Mouse (Mus musculus) heart, postnatal 0 days (tissue): Measurements from ENCODE around the gene Myog. TPM values are rescaled to one million over a fixed set of nuclear protein-coding genes. Genes with fewer than 3 reads are reported as not detected.

ENCODE experiments used
- ATAC-seq: fragments of 200-750 bp; cut with Nextera tagmentation; 2 replicates; pipeline ENCODE4 v1.8.0; 2017; ENCODE audit warnings: low read depth, moderate number of reproducible peaks, moderate library complexity; ENCODE audit not compliant: insufficient read depth
- DNase-seq: peaks from one replicate; pipeline ENCODE4 v3.0.0-alpha.2; 2016; ENCODE audit warnings: low spot score
- H3K27ac ChIP-seq: fragments of 300-500 bp; sonication (generic); 2 replicates; pipeline ENCODE4 v1.5.1; 2014; ENCODE audit warnings: low read depth, mild to moderate bottlenecking
- H3K27me3 ChIP-seq: fragments of 300-500 bp; sonication (generic); 2 replicates; pipeline ENCODE4 v1.6.1; 2014; ENCODE audit warnings: low read length, mixed read lengths; ENCODE audit not compliant: control insufficient read depth, insufficient read depth
- H3K36me3 ChIP-seq: fragments of 300-500 bp; sonication (generic); replicated peaks from 2 replicates; pipeline ENCODE4 v1.6.1; 2014; ENCODE audit warnings: low read length, mixed read lengths; ENCODE audit not compliant: control insufficient read depth, insufficient read depth
- H3K4me1 ChIP-seq: fragments of 300-500 bp; sonication (generic); 2 replicates; pipeline ENCODE4 v1.6.1; 2014; ENCODE audit warnings: antibody characterized with exemption; ENCODE audit not compliant: control insufficient read depth, insufficient read depth
- H3K4me2 ChIP-seq: fragments of 300-500 bp; sonication (generic); 2 replicates; pipeline ENCODE4 v1.6.1; 2014; ENCODE audit warnings: low read depth, mild to moderate bottlenecking, low read length, moderate library complexity
- H3K4me3 ChIP-seq: fragments of 300-500 bp; sonication (generic); 2 replicates; pipeline ENCODE4 v1.5.1; 2014; ENCODE audit warnings: low read depth, low read length
- H3K9ac ChIP-seq: fragments of 300-500 bp; sonication (generic); replicated peaks from 2 replicates; pipeline ENCODE4 v1.6.1; 2014; ENCODE audit warnings: low read depth, low read length, mixed read lengths
- H3K9me3 ChIP-seq: fragments of 300-500 bp; sonication (generic); replicated peaks from 2 replicates; pipeline ENCODE4 v1.6.1; 2016; ENCODE audit warnings: low read length; ENCODE audit not compliant: control insufficient read depth
- CTCF ChIP-seq: IDR thresholded peaks from 2 replicates; pipeline ENCODE4 v1.5.1; 2016; ENCODE audit warnings: antibody characterized with exemption, control low read depth, low read depth
- EP300 ChIP-seq: IDR thresholded peaks from 2 replicates; pipeline ENCODE4 v1.6.1; 2016; ENCODE audit warnings: antibody characterized with exemption, low read depth
- WGBS: fragments of 180-500 bp; shearing (Covaris S2); extraction: QIAGEN DNeasy Blood & Tissue Kit; methylation state at CpG from one replicate; pipeline ENCODE4 v1.1.7; 2014; 5-methylcytosine and 5-hydroxymethylcytosine counted together
- polyA plus RNA-seq: library from polyadenylated mRNA; unstranded; fragments of >200 nt; fragmentation: Nextera tagmentation; extraction: Ambion mirVana; gene quantifications from 2 replicates; pipeline ENCODE4 v1.2.1, GENCODE M21; 2015
- total RNA-seq: library from RNA; depleted of rRNA; stranded (reverse); fragments of >200 nt; gene quantifications from 2 replicates; pipeline ENCODE4 v1.2.3, GENCODE M21; 2014; ENCODE audit warnings: low replicate concordance

Myog gene
- total and polyA plus RNA-seq, 2 experiments from 2014 or later, result 0.31 TPM; not detected in 1

GRCm38 (mm10) chr1:134322591-134322990 is 32.8 kb downstream of the Myog start:
- 0 out of 2 replicates have a peak, but pooled peaks cover 8% of the 10 kb centered on the region for H3K36me3 ChIP-seq
- no peaks in the 10 kb centered on the region for H3K4me1 ChIP-seq
- DNase-seq (peak; percentile 51), ATAC-seq (peak; percentile 68)
- H3K9me3 ChIP-seq, result no peaks in the 10 kb centered on the region
- no peak overlapping the region for H3K4me2 ChIP-seq
- no peak overlapping the region for H3K27ac ChIP-seq
- H3K9ac ChIP-seq, result no peak overlapping the region
- H3K4me3 ChIP-seq, result no peak overlapping the region
- no peaks in the 10 kb centered on the region for H3K27me3 ChIP-seq
- 76% methylated on average over 6 of the region's 6 CpGs for WGBS
- TF ChIP-seq EP300, result no peak
- TF ChIP-seq CTCF, result peak; percentile 74

GRCm38 (mm10) chr1:134326841-134327346 is 37.1 kb downstream of the Myog start:
- WGBS, result 83% methylated on average over 12 of the region's 12 CpGs
- ATAC-seq, result no peak
- Histone ChIP-seq H3K27me3 (no peaks in the 10 kb centered on the region), H3K4me3 (no peak overlapping the region), H3K36me3 (0 out of 2 replicates have a peak, but pooled peaks cover 8% of the 10 kb centered on the region), H3K9ac (no peak overlapping the region), H3K9me3 (no peaks in the 10 kb centered on the region), H3K4me1 (no peaks in the 10 kb centered on the region), H3K27ac (no peak overlapping the region), H3K4me2 (no peak overlapping the region)
- DNase-seq, result no peak
- TF ChIP-seq EP300 (no peak), CTCF (no peak)

GRCm38 (mm10) chr1:134331879-134332635 is 42.3 kb downstream of the Myog start:
- Histone ChIP-seq H3K27ac (peak overlapping the region; percentile 87), H3K4me3 (no peak overlapping the region), H3K9ac (no peak overlapping the region; the same call in 1 of the 2 replicates), H3K36me3 (0 out of 2 replicates have a peak, but pooled peaks cover under 1% of the 10 kb centered on the region), H3K4me2 (peak overlapping the region; percentile 50), H3K27me3 (no peaks in the 10 kb centered on the region), H3K9me3 (no peaks in the 10 kb centered on the region), H3K4me1 (peaks cover 45% of the 10 kb centered on the region)
- WGBS, result 47% methylated on average over 20 of the region's 20 CpGs
- peak; percentile 66 for DNase-seq
- TF ChIP-seq CTCF, result peak; percentile 96
- TF ChIP-seq EP300, result no peak
- no peak for ATAC-seq

- no peaks in the 10 kb centered on the region for H3K36me3 ChIP-seq
- no peak within 1 kb of the TSS for H3K4me3 ChIP-seq
- H3K27ac ChIP-seq, result peak within 1 kb of the TSS; percentile 87
- peak; percentile 90 for DNase-seq
- no peaks in the 10 kb centered on the region for H3K9me3 ChIP-seq
- TF ChIP-seq CTCF (no peak), EP300 (no peak; the same call in 1 of the 2 replicates)
- H3K4me1 ChIP-seq, result peaks cover 52% of the 10 kb centered on the region
- peak within 1 kb of the TSS; percentile 50 for H3K4me2 ChIP-seq
- 14% methylated on average over 13 of the region's 13 CpGs for WGBS
- ATAC-seq, result peak; percentile 91
- no peaks in the 10 kb centered on the region for H3K27me3 ChIP-seq
- H3K9ac ChIP-seq, result no peak within 1 kb of the TSS; the same call in 1 of the 2 replicates
Measured at GRCm38 (mm10) chr1:134332770-134333271, 43.0 kb downstream of the Myog start, which contains the start of gene Ppfia4. TSS of gene Ppfia4 (minus strand) at chr1:134332928.

- Histone ChIP-seq H3K9ac (no peak overlapping the region), H3K36me3 (no peaks in the 10 kb centered on the region), H3K27ac (peak overlapping the region; percentile 87), H3K9me3 (no peaks in the 10 kb centered on the region), H3K4me1 (peaks cover 52% of the 10 kb centered on the region), H3K4me2 (0 out of 2 replicates have a peak overlapping the region, but pooled peaks have one; percentile 50), H3K27me3 (no peaks in the 10 kb centered on the region), H3K4me3 (no peak overlapping the region)
- peak; percentile 5; the same call in 1 of the 2 replicates for ATAC-seq
- no peak for DNase-seq
- 84% methylated on average over 9 of the region's 10 CpGs for WGBS
- no peak for TF ChIP-seq CTCF
- no peak for TF ChIP-seq EP300
Measured at GRCm38 (mm10) chr1:134333371-134334110, 43.8 kb downstream of the Myog start.
